Mouse (Mus musculus): ENCODE measurements around the gene Racgap1. TPM values are rescaled to one million over a fixed set of nuclear protein-coding genes. Genes with fewer than 3 reads are reported as not detected.
A peak's percentile ranks its signal among the peaks of the same experiment; 100 is the strongest.

The Racgap1 gene
- total and polyA plus RNA-seq, 3 experiments, result 1.5 to 1.9 (median 1.6) TPM

DNA sequence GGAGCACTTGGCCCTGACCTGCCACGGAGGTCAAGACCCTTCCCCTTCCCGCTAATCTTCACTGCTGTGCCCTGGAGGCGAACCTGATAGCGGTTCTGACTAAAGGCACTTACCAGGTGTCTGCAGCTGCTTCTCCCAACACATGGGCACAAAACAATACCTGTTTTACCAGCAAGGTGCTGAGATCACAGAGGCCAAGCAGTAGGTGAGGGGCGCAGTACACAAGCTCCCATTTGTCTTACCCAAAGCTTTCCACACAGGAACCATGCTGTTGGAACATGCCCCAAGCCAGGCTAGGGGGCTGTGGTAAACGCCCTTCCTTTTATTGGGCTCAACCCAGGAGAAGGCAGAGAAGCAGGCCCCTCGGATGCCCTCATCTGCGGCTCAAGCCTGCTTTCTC, 53.9 kb downstream of the Racgap1 start:
- TF ChIP-seq POLR2A (IDR thresholded peaks at IDR 0.05; ENCODE audit: insufficient read depth, low read depth, low read length) (no peak), CTCF (IDR thresholded peaks at IDR 0.05) (no peak), EP300 (IDR thresholded peaks at IDR 0.05; ENCODE audit: insufficient read depth, low read depth, low read length) (no peak)

DNA sequence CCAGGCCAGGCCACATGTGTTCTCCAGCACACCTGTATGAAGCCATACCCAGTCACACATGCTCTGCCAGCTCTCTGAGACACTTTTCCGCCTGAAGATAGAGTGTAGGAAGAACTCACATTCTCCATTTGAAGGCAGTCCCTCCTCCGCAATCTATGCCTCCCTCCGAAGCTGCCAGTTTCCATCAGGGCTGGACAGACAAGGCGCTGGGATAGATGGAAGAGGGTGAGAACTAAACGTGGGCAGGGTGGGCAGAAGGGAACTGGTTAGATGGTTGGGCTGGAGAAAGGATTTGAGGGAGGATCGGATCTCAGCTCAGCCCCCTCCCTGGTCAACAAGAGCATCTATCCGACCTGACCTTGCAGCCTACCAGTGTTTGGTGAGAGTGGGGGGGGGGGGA, 54.6 kb downstream of the Racgap1 start:
- WGBS, result 57% methylated on average over 7 of the region's 7 CpGs
- intact Hi-C loops (cut with DNase I), result loop anchor here (1.0 to 2.0 kb wide), 5 partner anchors 72 to 312 kb away; no protein-coding TSS in a partner anchor
- no peak for DNase-seq
- H3K9ac ChIP-seq (ENCODE audit: low read depth, low read length), result no peak overlapping the region
- no peaks in the 10 kb centered on the region for H3K79me2 ChIP-seq (replicated peaks; ENCODE audit: control insufficient read depth, insufficient read depth, low read length)
- no peak overlapping the region for H3K27ac ChIP-seq
- TF ChIP-seq EP300 (IDR thresholded peaks at IDR 0.05; ENCODE audit: insufficient read depth, low read depth, low read length), result no peak
- no peak for TF ChIP-seq POLR2A (IDR thresholded peaks at IDR 0.05; ENCODE audit: insufficient read depth, low read depth, low read length)
- no peak for TF ChIP-seq CTCF (IDR thresholded peaks at IDR 0.05)
- H3K4me1 ChIP-seq (ENCODE audit: control insufficient read depth, insufficient read depth, low read length), result no peaks in the 10 kb centered on the region
- 0 out of 2 replicates have a peak, but pooled peaks cover 4% of the 10 kb centered on the region for H3K27me3 ChIP-seq (ENCODE audit: control insufficient read depth, insufficient read depth, low read length)
- no peak overlapping the region for H3K4me3 ChIP-seq
- H3K36me3 ChIP-seq (ENCODE audit: control insufficient read depth, insufficient read depth, low read length), result no peaks in the 10 kb centered on the region

More for the DNA sequence above, 53.9 kb downstream of the Racgap1 start:
- Histone ChIP-seq H3K4me1 (ENCODE audit: control insufficient read depth, insufficient read depth, low read length) (no peaks in the 10 kb centered on the region), H3K36me3 (ENCODE audit: control insufficient read depth, insufficient read depth, low read length) (no peaks in the 10 kb centered on the region), H3K27me3 (ENCODE audit: control insufficient read depth, insufficient read depth, low read length) (0 out of 2 replicates have a peak, but pooled peaks cover 2% of the 10 kb centered on the region), H3K79me2 (replicated peaks; ENCODE audit: control insufficient read depth, insufficient read depth, low read length) (no peaks in the 10 kb centered on the region), H3K4me3 (no peak overlapping the region), H3K27ac (no peak overlapping the region), H3K9ac (ENCODE audit: low read depth, low read length) (no peak overlapping the region)
- 65% methylated on average over 8 of the region's 8 CpGs for WGBS
- DNase-seq, result no peak
- intact Hi-C loops (cut with DNase I), result loop anchor here (2.0 kb wide), 2 partner anchors 181 to 311 kb away; no protein-coding TSS in a partner anchor

DNA sequence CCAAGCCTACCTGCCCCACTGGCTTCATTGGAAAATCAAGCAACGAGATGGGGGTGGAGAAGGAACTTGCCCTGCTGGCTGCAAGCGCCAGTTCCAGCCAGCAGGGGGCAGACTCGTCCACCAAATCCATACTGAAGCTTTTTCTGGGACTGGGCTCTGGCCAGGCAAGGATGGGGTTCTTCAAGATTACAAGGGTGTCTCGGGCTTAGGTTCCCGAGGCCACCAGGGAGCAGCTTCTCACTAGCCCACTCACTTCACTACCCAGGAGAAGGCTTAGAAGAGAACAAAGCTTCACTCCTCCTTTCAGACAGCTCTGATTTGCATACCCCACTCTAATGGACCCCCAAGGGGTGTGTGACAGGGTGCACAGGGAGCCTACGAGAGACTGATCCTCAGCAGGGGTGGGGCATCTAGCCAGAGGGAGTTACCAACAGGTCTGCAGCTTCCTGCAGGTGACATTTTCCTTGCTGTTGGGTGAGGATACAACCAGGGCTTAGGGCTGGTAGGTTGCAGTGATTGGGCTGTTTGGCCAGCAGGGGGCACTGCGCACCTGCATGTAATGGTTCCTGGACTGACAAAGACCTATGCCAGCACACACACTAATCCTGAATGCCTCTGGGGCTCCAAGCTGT, 55.3 kb downstream of the Racgap1 start:
- H3K4me3 ChIP-seq, result no peak overlapping the region
- no peaks in the 10 kb centered on the region for H3K36me3 ChIP-seq (ENCODE audit: control insufficient read depth, insufficient read depth, low read length)
- H3K79me2 ChIP-seq (replicated peaks; ENCODE audit: control insufficient read depth, insufficient read depth, low read length), result no peaks in the 10 kb centered on the region
- no peak overlapping the region for H3K9ac ChIP-seq (ENCODE audit: low read depth, low read length)
- 0% methylated on average over 7 of the region's 7 CpGs for WGBS
- DNase-seq, result peak; percentile 80 to 86
- no peaks in the 10 kb centered on the region for H3K4me1 ChIP-seq (ENCODE audit: control insufficient read depth, insufficient read depth, low read length)
- no peak overlapping the region for H3K27ac ChIP-seq
- TF ChIP-seq EP300 (IDR thresholded peaks at IDR 0.05; ENCODE audit: insufficient read depth, low read depth, low read length), result peak; percentile 72; the same call in 1 of the 2 replicates
- TF ChIP-seq CTCF (IDR thresholded peaks at IDR 0.05), result peak; percentile 68
- TF ChIP-seq POLR2A (IDR thresholded peaks at IDR 0.05; ENCODE audit: insufficient read depth, low read depth, low read length), result no peak
- intact Hi-C loops (cut with DNase I), result loop anchor here (1.0 to 2.0 kb wide), 5 partner anchors 73 to 313 kb away; no protein-coding TSS in a partner anchor
- peaks cover 9% of the 10 kb centered on the region for H3K27me3 ChIP-seq (ENCODE audit: control insufficient read depth, insufficient read depth, low read length)

DNA sequence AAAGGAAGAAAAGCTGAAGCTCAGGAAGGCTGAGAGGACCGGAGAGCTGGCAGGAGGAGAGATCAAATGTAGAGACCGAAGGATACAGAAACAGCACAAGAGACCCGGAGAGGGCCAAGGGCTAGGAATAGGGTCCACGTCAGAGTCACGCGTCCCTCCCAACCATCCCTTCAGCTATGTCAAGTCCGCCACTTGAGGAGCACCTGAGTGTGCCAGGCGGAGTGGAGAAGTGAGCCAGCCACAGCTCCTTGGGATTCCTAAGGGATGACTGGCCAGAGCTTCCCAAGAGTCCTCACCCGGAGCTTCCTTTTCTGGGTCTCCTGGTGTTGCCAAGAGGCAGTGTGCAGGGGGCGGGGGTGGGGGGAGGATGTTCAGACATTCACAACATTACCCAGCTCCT, 56.5 kb downstream of the Racgap1 start:
- Histone ChIP-seq H3K27me3 (ENCODE audit: control insufficient read depth, insufficient read depth, low read length) (peaks cover 14% of the 10 kb centered on the region), H3K36me3 (ENCODE audit: control insufficient read depth, insufficient read depth, low read length) (no peaks in the 10 kb centered on the region), H3K79me2 (replicated peaks; ENCODE audit: control insufficient read depth, insufficient read depth, low read length) (no peaks in the 10 kb centered on the region), H3K27ac (no peak overlapping the region), H3K9ac (ENCODE audit: low read depth, low read length) (no peak overlapping the region), H3K4me3 (no peak overlapping the region), H3K4me1 (ENCODE audit: control insufficient read depth, insufficient read depth, low read length) (no peaks in the 10 kb centered on the region)
- DNase-seq, result no peak
- TF ChIP-seq POLR2A (IDR thresholded peaks at IDR 0.05; ENCODE audit: insufficient read depth, low read depth, low read length) (no peak), CTCF (IDR thresholded peaks at IDR 0.05) (no peak), EP300 (IDR thresholded peaks at IDR 0.05; ENCODE audit: insufficient read depth, low read depth, low read length) (no peak)
- 71% methylated on average over 10 of the region's 10 CpGs for WGBS
- intact Hi-C loops (cut with DNase I), result no loop called here

DNA sequence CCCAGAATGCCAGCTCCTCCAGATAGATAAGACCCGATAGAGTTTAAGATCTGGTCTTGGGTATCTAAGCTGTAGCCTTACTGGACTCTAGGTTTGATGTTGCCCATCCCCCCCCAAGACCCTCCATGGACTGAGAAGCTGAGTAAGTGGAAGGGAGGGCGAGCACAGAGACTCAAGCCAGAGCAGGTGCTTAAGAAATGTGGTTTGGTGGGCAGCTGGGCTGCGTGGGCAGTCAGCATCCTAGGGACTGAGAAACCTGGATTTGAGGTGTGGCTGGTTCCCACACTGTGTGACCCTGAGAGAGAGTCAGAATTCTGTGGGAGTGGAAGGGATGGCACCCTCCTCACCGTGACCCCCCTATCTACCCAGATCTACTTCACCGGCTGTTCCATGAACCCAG, 58.6 kb downstream of the Racgap1 start:
- Histone ChIP-seq H3K4me3 (no peak overlapping the region), H3K79me2 (replicated peaks; ENCODE audit: control insufficient read depth, insufficient read depth, low read length) (no peaks in the 10 kb centered on the region), H3K9ac (ENCODE audit: low read depth, low read length) (no peak overlapping the region), H3K36me3 (ENCODE audit: control insufficient read depth, insufficient read depth, low read length) (no peaks in the 10 kb centered on the region), H3K27me3 (ENCODE audit: control insufficient read depth, insufficient read depth, low read length) (peaks cover 12% of the 10 kb centered on the region), H3K4me1 (ENCODE audit: control insufficient read depth, insufficient read depth, low read length) (no peaks in the 10 kb centered on the region), H3K27ac (no peak overlapping the region)
- no peak for DNase-seq
- 79% methylated on average over 5 of the region's 5 CpGs for WGBS
- TF ChIP-seq EP300 (IDR thresholded peaks at IDR 0.05; ENCODE audit: insufficient read depth, low read depth, low read length) (no peak), POLR2A (IDR thresholded peaks at IDR 0.05; ENCODE audit: insufficient read depth, low read depth, low read length) (no peak), CTCF (IDR thresholded peaks at IDR 0.05) (no peak)
- intact Hi-C loops (cut with DNase I), result no loop called here

DNA sequence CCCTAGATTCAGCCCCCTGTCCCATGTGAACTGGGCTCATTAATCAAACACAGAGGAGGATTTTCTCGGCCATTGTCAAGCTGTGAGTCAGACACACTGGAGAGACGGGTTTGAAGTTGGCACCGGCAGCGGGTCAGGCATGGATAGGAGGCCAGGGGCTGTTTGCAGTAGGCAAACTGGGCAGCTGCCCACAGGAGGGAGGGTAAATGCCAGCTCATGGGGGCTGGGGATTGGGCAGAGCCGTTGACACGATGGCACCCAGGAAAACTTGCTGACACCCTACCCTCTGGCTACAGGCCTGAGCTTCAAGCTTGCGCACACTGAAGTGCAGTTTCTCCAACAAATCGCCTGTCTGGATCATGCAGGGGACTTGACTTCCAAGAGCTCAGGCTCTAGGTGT, 59.3 kb downstream of the Racgap1 start:
- Histone ChIP-seq H3K4me3 (no peak overlapping the region), H3K79me2 (replicated peaks; ENCODE audit: control insufficient read depth, insufficient read depth, low read length) (no peaks in the 10 kb centered on the region), H3K9ac (ENCODE audit: low read depth, low read length) (no peak overlapping the region), H3K27me3 (ENCODE audit: control insufficient read depth, insufficient read depth, low read length) (peaks cover 12% of the 10 kb centered on the region), H3K27ac (no peak overlapping the region), H3K4me1 (ENCODE audit: control insufficient read depth, insufficient read depth, low read length) (no peaks in the 10 kb centered on the region), H3K36me3 (ENCODE audit: control insufficient read depth, insufficient read depth, low read length) (no peaks in the 10 kb centered on the region)
- 83% methylated on average over 8 of the region's 8 CpGs for WGBS
- intact Hi-C loops (cut with DNase I), result no loop called here
- TF ChIP-seq POLR2A (IDR thresholded peaks at IDR 0.05; ENCODE audit: insufficient read depth, low read depth, low read length) (no peak), EP300 (IDR thresholded peaks at IDR 0.05; ENCODE audit: insufficient read depth, low read depth, low read length) (no peak), CTCF (IDR thresholded peaks at IDR 0.05) (no peak)
- DNase-seq, result no peak

All from heart, adult 2 months (tissue).